Mouse (Mus musculus): ENCODE results near the gene Ctf1. TPM values are rescaled to one million over a fixed set of nuclear protein-coding genes. Genes with fewer than 3 reads are reported as not detected.
"Not testable (repeated sequence)": the region's sequence is repeated elsewhere in the genome, so short reads cannot be mapped to it uniquely, and the experiment has no call there.

Ctf1 gene
- total and polyA plus RNA-seq, 3 experiments: 1.7 to 5.3 (median 2.3) TPM

DNA sequence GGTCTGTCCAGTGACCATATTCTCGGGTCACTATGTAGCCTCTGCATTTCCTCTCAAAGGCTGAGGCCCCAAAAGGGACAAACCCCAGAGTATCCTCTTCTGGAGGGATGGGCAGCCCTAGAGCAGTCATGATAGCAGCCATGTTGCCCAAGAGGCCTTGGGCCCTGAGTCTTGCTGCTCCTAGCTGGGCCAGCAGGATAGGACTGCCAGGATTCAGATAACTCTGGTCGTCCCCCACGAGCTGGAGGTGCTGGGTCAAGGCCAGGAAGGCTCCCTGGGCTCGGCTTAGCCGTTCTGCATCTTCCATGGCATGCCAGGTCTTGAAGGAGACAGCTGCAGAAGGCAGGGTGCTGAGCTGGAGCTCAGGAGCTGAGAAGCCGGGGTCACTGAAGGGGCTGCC, 6.7 kb downstream of the Ctf1 start:
- no peaks in the 10 kb centered on the region for H3K4me1 ChIP-seq (ENCODE audit: insufficient read depth, low read depth, low read length)
- ATAC-seq (ENCODE audit: extremely low read depth, insufficient number of reproducible peaks, low FRiP score, poor library complexity, severe bottlenecking): no peak
- H3K27me3 ChIP-seq (ENCODE audit: insufficient read depth, low read length): peaks cover 20% of the 10 kb centered on the region
- no peak overlapping the region for H3K4me3 ChIP-seq (ENCODE audit: low read depth, low read length)
- H3K36me3 ChIP-seq (replicated peaks): no peaks in the 10 kb centered on the region
- H3K9me3 ChIP-seq (replicated peaks): no peaks in the 10 kb centered on the region
- TF ChIP-seq CTCF (IDR thresholded peaks at IDR 0.05; ENCODE audit: low read depth, low read length): no peak
- TF ChIP-seq GATA1 (IDR thresholded peaks at IDR 0.05; ENCODE audit: borderline replicate concordance, low read length): no peak
- no peak for TF ChIP-seq POLR2AphosphoS5 (IDR thresholded peaks at IDR 0.05; ENCODE audit: insufficient replicate concordance, low read depth, low read length)
- TF ChIP-seq GATA2 (IDR thresholded peaks at IDR 0.05; ENCODE audit: borderline replicate concordance, low read depth, low read length): no peak
- no peak for TF ChIP-seq TAL1 (conservative IDR thresholded peaks at IDR 0.05; ENCODE audit: low read depth, low read length)
- DNase-seq (ENCODE audit: low spot score): no peak

DNA sequence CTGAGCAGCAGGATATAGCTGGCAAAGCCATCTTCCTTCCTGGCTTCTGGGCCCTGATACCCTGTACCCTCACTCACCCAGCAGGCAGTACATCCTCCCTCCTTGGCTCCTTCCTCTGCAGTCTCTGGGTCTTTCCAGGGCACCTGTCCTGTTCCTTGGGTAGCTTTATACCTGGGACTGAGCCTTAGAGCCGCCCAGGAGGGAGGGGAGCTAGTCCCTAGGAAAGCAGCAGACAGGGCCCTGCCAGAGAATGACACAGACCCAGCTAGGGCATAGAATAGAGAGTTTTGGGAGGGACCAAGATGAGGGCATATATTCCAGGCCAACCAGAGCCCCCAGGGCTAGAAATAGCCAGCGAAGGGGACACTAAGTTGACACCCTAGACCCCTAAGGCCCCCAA, 13.0 kb downstream of the Ctf1 start:
- no peaks in the 10 kb centered on the region for H3K4me1 ChIP-seq (ENCODE audit: insufficient read depth, low read depth, low read length)
- peaks cover 54% of the 10 kb centered on the region for H3K27me3 ChIP-seq (ENCODE audit: insufficient read depth, low read length)
- no peaks in the 10 kb centered on the region for H3K9me3 ChIP-seq (replicated peaks)
- no peak for DNase-seq (ENCODE audit: low spot score)
- no peak for TF ChIP-seq TAL1 (conservative IDR thresholded peaks at IDR 0.05; ENCODE audit: low read depth, low read length)
- no peak overlapping the region for H3K4me3 ChIP-seq (ENCODE audit: low read depth, low read length)
- H3K36me3 ChIP-seq (replicated peaks): no peaks in the 10 kb centered on the region
- no peak for ATAC-seq (ENCODE audit: extremely low read depth, insufficient number of reproducible peaks, low FRiP score, poor library complexity, severe bottlenecking)

DNA sequence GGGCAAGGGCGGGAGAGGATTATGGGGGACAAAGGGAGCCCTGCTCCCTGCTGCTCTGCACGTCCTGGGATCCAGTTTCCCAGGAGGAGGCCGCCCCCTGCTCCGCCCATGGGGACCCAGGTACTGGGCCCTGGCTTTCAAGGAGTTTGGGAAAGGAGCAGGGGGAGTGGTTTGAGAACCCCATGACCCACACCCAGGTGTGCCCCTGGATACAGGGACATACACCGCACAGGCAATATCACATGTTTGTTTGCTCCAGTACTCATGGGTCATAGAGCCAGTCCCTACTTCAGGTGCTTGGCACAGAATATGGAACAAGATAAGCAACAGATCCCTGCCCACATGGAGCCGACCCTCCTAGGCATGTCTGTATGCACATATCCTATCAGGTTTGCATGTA, 13.4 kb downstream of the Ctf1 start:
- no peak for ATAC-seq (ENCODE audit: extremely low read depth, insufficient number of reproducible peaks, low FRiP score, poor library complexity, severe bottlenecking)
- no peak overlapping the region for H3K4me3 ChIP-seq (ENCODE audit: low read depth, low read length)
- DNase-seq (ENCODE audit: low spot score): no peak
- H3K27me3 ChIP-seq (ENCODE audit: insufficient read depth, low read length): peaks cover 58% of the 10 kb centered on the region
- H3K36me3 ChIP-seq (replicated peaks): no peaks in the 10 kb centered on the region
- H3K4me1 ChIP-seq (ENCODE audit: insufficient read depth, low read depth, low read length): no peaks in the 10 kb centered on the region
- no peaks in the 10 kb centered on the region for H3K9me3 ChIP-seq (replicated peaks)
- TF ChIP-seq POLR2AphosphoS5 (IDR thresholded peaks at IDR 0.05; ENCODE audit: insufficient replicate concordance, low read depth, low read length) (no peak), GATA1 (IDR thresholded peaks at IDR 0.05; ENCODE audit: borderline replicate concordance, low read length) (no peak), CTCF (IDR thresholded peaks at IDR 0.05; ENCODE audit: low read depth, low read length) (no peak), TAL1 (conservative IDR thresholded peaks at IDR 0.05; ENCODE audit: low read depth, low read length) (no peak), GATA2 (IDR thresholded peaks at IDR 0.05; ENCODE audit: borderline replicate concordance, low read depth, low read length) (no peak)

DNA sequence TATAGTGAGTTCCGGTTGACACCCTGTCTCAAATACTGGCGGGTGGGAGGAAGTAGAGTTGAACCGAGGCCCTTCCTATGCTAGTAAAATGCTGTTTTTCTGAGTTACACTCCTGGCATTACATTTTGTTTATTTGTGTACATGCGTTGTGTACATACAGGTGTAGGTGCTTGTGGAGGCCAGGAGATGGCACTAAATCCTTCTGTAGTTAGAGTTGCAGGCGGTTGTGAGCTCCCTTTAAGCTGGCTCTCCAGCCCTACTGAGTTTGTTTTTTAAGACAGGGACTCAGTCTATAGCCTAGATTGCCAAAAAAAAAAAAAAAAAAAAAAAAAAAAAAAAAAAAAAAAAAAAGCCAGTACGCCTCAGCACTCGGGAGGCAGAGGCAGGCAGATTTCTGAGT, 15.4 kb downstream of the Ctf1 start:
- TF ChIP-seq POLR2AphosphoS5 (IDR thresholded peaks at IDR 0.05; ENCODE audit: insufficient replicate concordance, low read depth, low read length) (no peak), TAL1 (conservative IDR thresholded peaks at IDR 0.05; ENCODE audit: low read depth, low read length) (no peak), GATA2 (IDR thresholded peaks at IDR 0.05; ENCODE audit: borderline replicate concordance, low read depth, low read length) (no peak), GATA1 (IDR thresholded peaks at IDR 0.05; ENCODE audit: borderline replicate concordance, low read length) (no peak), CTCF (IDR thresholded peaks at IDR 0.05; ENCODE audit: low read depth, low read length) (no peak)
- peaks cover 2% of the 10 kb centered on the region; the same call in 1 of the 2 replicates for H3K9me3 ChIP-seq (replicated peaks)
- H3K4me3 ChIP-seq (ENCODE audit: low read depth, low read length): no peak overlapping the region
- ATAC-seq (ENCODE audit: extremely low read depth, insufficient number of reproducible peaks, low FRiP score, poor library complexity, severe bottlenecking) (no peak), DNase-seq (ENCODE audit: low spot score) (no peak)
- H3K27me3 ChIP-seq (ENCODE audit: insufficient read depth, low read length): peaks cover 61% of the 10 kb centered on the region
- no peaks in the 10 kb centered on the region for H3K4me1 ChIP-seq (ENCODE audit: insufficient read depth, low read depth, low read length)
- H3K36me3 ChIP-seq (replicated peaks): no peaks in the 10 kb centered on the region

DNA sequence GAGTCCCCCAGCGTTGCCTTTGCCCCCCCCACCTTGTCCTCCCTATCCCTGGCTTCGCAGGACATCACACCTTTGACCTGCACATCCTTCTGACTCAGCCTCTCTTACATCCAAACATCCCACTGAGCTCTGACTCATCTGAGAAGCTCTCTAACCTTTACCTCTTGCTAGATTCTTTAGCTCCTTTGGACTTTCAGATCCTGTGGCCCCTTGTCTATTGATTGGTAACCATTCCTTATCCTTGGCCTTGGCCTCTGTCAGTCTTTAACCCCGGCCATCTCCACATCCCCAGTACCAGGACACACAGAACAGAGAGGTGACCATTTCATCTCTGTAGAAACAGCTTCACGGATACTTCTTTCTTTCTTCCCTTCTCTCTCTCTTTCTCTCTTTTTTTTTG, 17.6 kb downstream of the Ctf1 start:
- no peak for TF ChIP-seq CTCF (IDR thresholded peaks at IDR 0.05; ENCODE audit: low read depth, low read length)
- no peak for TF ChIP-seq GATA1 (IDR thresholded peaks at IDR 0.05; ENCODE audit: borderline replicate concordance, low read length)
- no peak for TF ChIP-seq GATA2 (IDR thresholded peaks at IDR 0.05; ENCODE audit: borderline replicate concordance, low read depth, low read length)
- TF ChIP-seq POLR2AphosphoS5 (IDR thresholded peaks at IDR 0.05; ENCODE audit: insufficient replicate concordance, low read depth, low read length): no peak
- no peak for TF ChIP-seq TAL1 (conservative IDR thresholded peaks at IDR 0.05; ENCODE audit: low read depth, low read length)
- ATAC-seq (ENCODE audit: extremely low read depth, insufficient number of reproducible peaks, low FRiP score, poor library complexity, severe bottlenecking) (no peak), DNase-seq (ENCODE audit: low spot score) (no peak)
- no peaks in the 10 kb centered on the region for H3K36me3 ChIP-seq (replicated peaks)
- no peaks in the 10 kb centered on the region for H3K4me1 ChIP-seq (ENCODE audit: insufficient read depth, low read depth, low read length)
- peaks cover 46% of the 10 kb centered on the region for H3K27me3 ChIP-seq (ENCODE audit: insufficient read depth, low read length)
- H3K4me3 ChIP-seq (ENCODE audit: low read depth, low read length): no peak overlapping the region
- peaks cover 2% of the 10 kb centered on the region; the same call in 1 of the 2 replicates for H3K9me3 ChIP-seq (replicated peaks)

DNA sequence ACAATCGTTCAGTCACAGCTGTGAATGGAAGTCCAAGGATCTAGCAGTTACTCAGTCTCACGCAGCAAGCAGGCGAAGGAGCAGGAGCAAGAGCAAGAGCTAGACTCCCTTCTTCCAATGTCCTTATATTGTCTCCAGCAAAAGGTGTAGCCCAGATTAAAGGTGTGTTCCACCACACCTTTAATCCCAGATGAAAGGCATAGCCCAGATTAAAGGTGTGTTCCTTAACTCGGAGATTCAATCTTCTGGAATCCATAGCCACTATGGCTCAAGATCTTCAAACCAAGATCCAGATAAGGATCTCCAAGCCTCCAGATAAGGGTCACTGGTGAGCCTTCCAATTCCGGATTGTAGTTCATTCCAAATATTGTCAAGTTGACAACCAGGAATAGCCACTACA, 19.5 kb downstream of the Ctf1 start, which contains the start of gene Ctf2:
Gene Ctf2, minus strand, starts transcription at position 101 of the 400 bp plus-strand sequence.
- ATAC-seq (ENCODE audit: extremely low read depth, insufficient number of reproducible peaks, low FRiP score, poor library complexity, severe bottlenecking); H3K4me3 ChIP-seq (ENCODE audit: low read depth, low read length); H3K4me1 ChIP-seq (ENCODE audit: insufficient read depth, low read depth, low read length); H3K36me3 ChIP-seq (replicated peaks); H3K9me3 ChIP-seq (replicated peaks); DNase-seq (ENCODE audit: low spot score): not testable (repeated sequence)
- peaks cover 27% of the 10 kb centered on the region for H3K27me3 ChIP-seq (ENCODE audit: insufficient read depth, low read length)

DNA sequence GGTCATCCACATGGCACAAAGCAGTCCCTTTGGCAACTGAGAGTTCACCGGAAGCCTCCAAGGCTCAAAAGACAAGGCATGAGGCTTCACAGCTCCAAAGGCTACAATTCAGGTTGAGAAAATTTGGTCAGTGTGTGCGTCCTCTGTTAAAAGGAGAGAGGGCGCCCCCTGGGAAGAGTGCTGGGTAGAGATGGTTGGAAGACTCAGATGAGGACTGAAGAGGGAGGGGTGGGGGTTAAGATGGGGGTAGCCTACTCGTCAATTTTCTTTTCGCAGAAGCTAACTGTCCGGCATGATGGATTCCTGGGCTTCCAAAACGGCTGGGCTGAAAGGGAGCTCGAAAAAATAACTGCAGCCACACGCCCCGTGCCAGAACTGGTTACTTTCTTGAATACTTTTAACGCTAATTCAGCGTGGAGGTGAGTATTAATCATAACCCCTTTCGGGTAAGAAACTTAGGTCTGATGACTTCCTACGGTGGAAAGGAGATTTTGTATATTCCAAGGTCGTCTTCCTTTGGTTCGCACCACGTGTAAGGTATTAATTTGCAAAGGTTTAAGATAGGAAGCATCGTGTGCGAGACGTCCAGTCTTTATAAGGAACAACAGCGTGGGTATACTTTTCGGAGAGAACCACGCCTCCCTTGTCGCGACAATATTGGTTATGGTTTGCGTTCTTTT, 32.0 kb downstream of the Ctf1 start, which contains the start of gene Fbxl19:
Gene Fbxl19, plus strand, starts transcription at position 178 of the 680 bp plus-strand sequence.
- no peak for TF ChIP-seq TAL1 (conservative IDR thresholded peaks at IDR 0.05; ENCODE audit: low read depth, low read length)
- TF ChIP-seq GATA2 (IDR thresholded peaks at IDR 0.05; ENCODE audit: borderline replicate concordance, low read depth, low read length): no peak
- TF ChIP-seq CTCF (IDR thresholded peaks at IDR 0.05; ENCODE audit: low read depth, low read length): no peak
- no peak for TF ChIP-seq GATA1 (IDR thresholded peaks at IDR 0.05; ENCODE audit: borderline replicate concordance, low read length)
- TF ChIP-seq POLR2AphosphoS5 (IDR thresholded peaks at IDR 0.05; ENCODE audit: insufficient replicate concordance, low read depth, low read length): no peak
- Histone ChIP-seq H3K4me1 (ENCODE audit: insufficient read depth, low read depth, low read length) (peaks cover 34% of the 10 kb centered on the region), H3K4me3 (ENCODE audit: low read depth, low read length) (peak within 1 kb of the TSS; percentile 82), H3K27me3 (ENCODE audit: insufficient read depth, low read length) (peaks cover 14% of the 10 kb centered on the region), H3K36me3 (replicated peaks) (peaks cover 20% of the 10 kb centered on the region), H3K9me3 (replicated peaks) (no peaks in the 10 kb centered on the region)
- ATAC-seq (ENCODE audit: extremely low read depth, insufficient number of reproducible peaks, low FRiP score, poor library complexity, severe bottlenecking): no peak
- peak; percentile 45 for DNase-seq (ENCODE audit: low spot score)

All from G1E (cell line).